Mouse (Mus musculus): ENCODE data around the gene Ubr3.

- TF ChIP-seq POLR2A (IDR thresholded peaks at IDR 0.05; ENCODE audit: control insufficient read depth in 1 of 2, insufficient read depth in 1 of 2, low read depth in 1 of 2, low read length in 2 of 2, poor library complexity in 1 of 2) (no peak), ETS1 (IDR thresholded peaks at IDR 0.05; ENCODE audit: low read depth, low read length) (no peak)
Measured at GRCm38 (mm10) chr2:70065729-70066300, 168.8 kb downstream of the Ubr3 start.
